Mouse (Mus musculus) forelimb bud, embryonic 11.5 days (tissue): ENCODE measurements around the gene Vmn1r14.
"Not testable (repeated sequence)": the region's sequence is repeated elsewhere in the genome, so short reads cannot be mapped to it uniquely, and the experiment has no call there.

Source experiments
- DNase-seq: peaks from one replicate; pipeline ENCODE4 v3.0.0-alpha.2; 2012; ENCODE audit warnings: low read depth, low spot score

Vmn1r14 gene

GRCm38 (mm10) chr6:57231386-57231785 lies at the start of gene Vmn1r14:
Vmn1r14 (plus strand) TSS chr6:57231686.
- no peak for DNase-seq

GRCm38 (mm10) chr6:57190016-57190415 lies 41.5 kb upstream of the Vmn1r14 start:
- not testable (repeated sequence) for DNase-seq

- DNase-seq: not testable (repeated sequence)
Measured at GRCm38 (mm10) chr6:57202990-57203389, 28.5 kb upstream of the Vmn1r14 start, which contains the start of gene Vmn1r13. Vmn1r13 (plus strand) TSS chr6:57203290.

- DNase-seq: no peak
Measured at GRCm38 (mm10) chr6:57257652-57258051, 26.2 kb downstream of the Vmn1r14 start, which contains the start of gene Vmn1r15. Vmn1r15 (plus strand) TSS chr6:57257952.

GRCm38 (mm10) chr6:57260990-57261389 lies 29.5 kb downstream of the Vmn1r14 start:
- no peak for DNase-seq

- no peak for DNase-seq
Measured at GRCm38 (mm10) chr6:57271881-57272280, 40.4 kb downstream of the Vmn1r14 start.

- DNase-seq: peak; percentile 8
Measured at GRCm38 (mm10) chr6:57272517-57272916, 41.0 kb downstream of the Vmn1r14 start.

GRCm38 (mm10) chr6:57278952-57279351 lies 47.5 kb downstream of the Vmn1r14 start:
- DNase-seq: no peak
